Mouse (Mus musculus): ENCODE results near the gene Ppm1h. TPM values are rescaled to one million over a fixed set of nuclear protein-coding genes. Genes with fewer than 3 reads are reported as not detected.

The Ppm1h gene
- polyA plus RNA-seq, 1 experiment from 2014 or later = 33.5 TPM

DNA sequence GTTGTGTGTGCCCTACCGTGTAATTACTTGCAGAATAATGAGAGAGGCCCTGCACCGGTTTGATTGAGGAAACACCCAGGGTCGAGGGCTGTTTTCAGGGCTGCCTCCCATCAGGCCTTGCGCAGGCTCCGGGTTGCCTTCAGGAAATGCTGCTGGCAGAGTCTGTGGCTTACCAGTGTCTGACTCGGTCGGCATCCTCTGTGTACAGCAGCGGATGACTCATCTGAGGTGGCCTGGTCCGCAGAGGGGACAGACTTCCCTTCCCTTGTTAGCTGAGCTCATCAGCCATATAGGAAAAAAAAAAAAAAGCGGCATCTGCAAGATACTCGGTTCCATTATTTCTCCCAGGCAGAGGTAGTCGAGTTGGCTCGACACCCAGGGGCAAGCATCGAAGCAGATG, 136.5 kb downstream of the Ppm1h start:
- Histone ChIP-seq H3K9ac (ENCODE audit: low read depth, low read length) (peak overlapping the region; percentile 15; the same call in 1 of the 2 replicates), H3K4me1 (replicated peaks; ENCODE audit: insufficient read depth, low read length) (no peaks in the 10 kb centered on the region), H3K4me3 (replicated peaks; ENCODE audit: low read depth, low read length) (no peak overlapping the region), H3K4me2 (ENCODE audit: low read length) (0 out of 2 replicates have a peak overlapping the region, but pooled peaks have one; percentile 0), H3K36me3 (ENCODE audit: insufficient read depth, low read length) (no peaks in the 10 kb centered on the region), H3K27me3 (ENCODE audit: insufficient read depth, low read length) (no peaks in the 10 kb centered on the region), H3K9me3 (replicated peaks; ENCODE audit: low read length) (no peaks in the 10 kb centered on the region), H3K27ac (no peak overlapping the region)
- ATAC-seq (replicated peaks; ENCODE audit: low FRiP score, low read depth) = no peak; the same call in 1 of the 2 replicates
- TF ChIP-seq CTCF (IDR thresholded peaks at IDR 0.05; ENCODE audit: low read depth) = no peak
- 25% methylated on average over 14 of the region's 14 CpGs for WGBS
- peak; percentile 69 for DNase-seq (ENCODE audit: low spot score)

- ATAC-seq (replicated peaks; ENCODE audit: low FRiP score, low read depth) = no peak
- Histone ChIP-seq H3K9me3 (replicated peaks; ENCODE audit: low read length) (no peaks in the 10 kb centered on the region), H3K27me3 (ENCODE audit: insufficient read depth, low read length) (no peaks in the 10 kb centered on the region), H3K36me3 (ENCODE audit: insufficient read depth, low read length) (no peaks in the 10 kb centered on the region), H3K4me1 (replicated peaks; ENCODE audit: insufficient read depth, low read length) (no peaks in the 10 kb centered on the region), H3K4me3 (replicated peaks; ENCODE audit: low read depth, low read length) (no peak overlapping the region), H3K9ac (ENCODE audit: low read depth, low read length) (no peak overlapping the region), H3K4me2 (ENCODE audit: low read length) (no peak overlapping the region), H3K27ac (no peak overlapping the region)
- DNase-seq (ENCODE audit: low spot score) = no peak
- 59% methylated on average over 8 of the region's 8 CpGs for WGBS
- no peak for TF ChIP-seq CTCF (IDR thresholded peaks at IDR 0.05; ENCODE audit: low read depth)
Measured at GRCm38 (mm10) chr10:122817741-122818140, 139.2 kb downstream of the Ppm1h start.

- H3K4me1 ChIP-seq (replicated peaks; ENCODE audit: insufficient read depth, low read length) = no peaks in the 10 kb centered on the region
- H3K9ac ChIP-seq (ENCODE audit: low read depth, low read length) = no peak overlapping the region
- DNase-seq (ENCODE audit: low spot score) = no peak
- H3K27me3 ChIP-seq (ENCODE audit: insufficient read depth, low read length) = no peaks in the 10 kb centered on the region
- no peak for TF ChIP-seq CTCF (IDR thresholded peaks at IDR 0.05; ENCODE audit: low read depth)
- 96% methylated on average over 6 of the region's 6 CpGs for WGBS
- H3K36me3 ChIP-seq (ENCODE audit: insufficient read depth, low read length) = no peaks in the 10 kb centered on the region
- H3K4me3 ChIP-seq (replicated peaks; ENCODE audit: low read depth, low read length) = no peak overlapping the region
- H3K27ac ChIP-seq = no peak overlapping the region
- no peaks in the 10 kb centered on the region for H3K9me3 ChIP-seq (replicated peaks; ENCODE audit: low read length)
- H3K4me2 ChIP-seq (ENCODE audit: low read length) = no peak overlapping the region
- ATAC-seq (replicated peaks; ENCODE audit: low FRiP score, low read depth) = no peak
Measured at GRCm38 (mm10) chr10:122819808-122820207, 141.2 kb downstream of the Ppm1h start.

- no peak overlapping the region for H3K9ac ChIP-seq (ENCODE audit: low read depth, low read length)
- H3K4me3 ChIP-seq (replicated peaks; ENCODE audit: low read depth, low read length) = no peak overlapping the region
- no peaks in the 10 kb centered on the region for H3K36me3 ChIP-seq (ENCODE audit: insufficient read depth, low read length)
- no peak overlapping the region for H3K27ac ChIP-seq
- WGBS = 79% methylated on average over 6 of the region's 6 CpGs
- no peak for TF ChIP-seq CTCF (IDR thresholded peaks at IDR 0.05; ENCODE audit: low read depth)
- H3K27me3 ChIP-seq (ENCODE audit: insufficient read depth, low read length) = no peaks in the 10 kb centered on the region
- DNase-seq (ENCODE audit: low spot score) (no peak), ATAC-seq (replicated peaks; ENCODE audit: low FRiP score, low read depth) (no peak; the same call in 1 of the 2 replicates)
- no peak overlapping the region for H3K4me2 ChIP-seq (ENCODE audit: low read length)
- H3K4me1 ChIP-seq (replicated peaks; ENCODE audit: insufficient read depth, low read length) = 0 out of 2 replicates have a peak, but pooled peaks cover under 1% of the 10 kb centered on the region
- no peaks in the 10 kb centered on the region for H3K9me3 ChIP-seq (replicated peaks; ENCODE audit: low read length)
Measured at GRCm38 (mm10) chr10:122821549-122821948, 143.0 kb downstream of the Ppm1h start.

GRCm38 (mm10) chr10:122823642-122824041, 145.1 kb downstream of the Ppm1h start:
- H3K36me3 ChIP-seq (ENCODE audit: insufficient read depth, low read length) = no peaks in the 10 kb centered on the region
- no peaks in the 10 kb centered on the region for H3K27me3 ChIP-seq (ENCODE audit: insufficient read depth, low read length)
- TF ChIP-seq CTCF (IDR thresholded peaks at IDR 0.05; ENCODE audit: low read depth) = no peak
- H3K4me2 ChIP-seq (ENCODE audit: low read length) = no peak overlapping the region
- 0 out of 2 replicates have a peak, but pooled peaks cover 3% of the 10 kb centered on the region for H3K4me1 ChIP-seq (replicated peaks; ENCODE audit: insufficient read depth, low read length)
- no peak overlapping the region for H3K27ac ChIP-seq
- no peak overlapping the region for H3K9ac ChIP-seq (ENCODE audit: low read depth, low read length)
- no peaks in the 10 kb centered on the region for H3K9me3 ChIP-seq (replicated peaks; ENCODE audit: low read length)
- WGBS = 64% methylated on average over 13 of the region's 13 CpGs
- H3K4me3 ChIP-seq (replicated peaks; ENCODE audit: low read depth, low read length) = no peak overlapping the region
- no peak for ATAC-seq (replicated peaks; ENCODE audit: low FRiP score, low read depth)
- DNase-seq (ENCODE audit: low spot score) = no peak

- Histone ChIP-seq H3K36me3 (ENCODE audit: insufficient read depth, low read length) (no peaks in the 10 kb centered on the region), H3K4me1 (replicated peaks; ENCODE audit: insufficient read depth, low read length) (0 out of 2 replicates have a peak, but pooled peaks cover 3% of the 10 kb centered on the region), H3K9ac (ENCODE audit: low read depth, low read length) (no peak overlapping the region), H3K27ac (no peak overlapping the region), H3K27me3 (ENCODE audit: insufficient read depth, low read length) (no peaks in the 10 kb centered on the region), H3K4me3 (replicated peaks; ENCODE audit: low read depth, low read length) (no peak overlapping the region), H3K4me2 (ENCODE audit: low read length) (no peak overlapping the region), H3K9me3 (replicated peaks; ENCODE audit: low read length) (no peaks in the 10 kb centered on the region)
- ATAC-seq (replicated peaks; ENCODE audit: low FRiP score, low read depth) (no peak), DNase-seq (ENCODE audit: low spot score) (no peak)
- TF ChIP-seq CTCF (IDR thresholded peaks at IDR 0.05; ENCODE audit: low read depth) = no peak
- WGBS = 54% methylated on average over 16 of the region's 16 CpGs
Measured at GRCm38 (mm10) chr10:122826696-122827331, 148.3 kb downstream of the Ppm1h start.
